Mouse (Mus musculus) kidney, adult 2 months (tissue): ENCODE results near the gene Zfp346. TPM values are rescaled to one million over a fixed set of nuclear protein-coding genes. Genes with fewer than 3 reads are reported as not detected.

Experiments used
- DNase-seq: peaks from one replicate; pipeline ENCODE4 v3.0.0; 2021
- H3K27ac ChIP-seq: fragments of 200-500 bp; 2 replicates; pipeline ENCODE4 v1.5.1; 2012; ENCODE audit warnings: low read depth, low read length, control low read depth, inconsistent platforms; ENCODE audit not compliant: insufficient read depth
- H3K27me3 ChIP-seq: fragments of 200-500 bp; replicated peaks from 2 replicates; pipeline ENCODE4 v1.6.1; 2012; ENCODE audit warnings: mild to moderate bottlenecking, moderate library complexity, low read length, inconsistent platforms; ENCODE audit not compliant: control insufficient read depth, insufficient read depth
- H3K36me3 ChIP-seq: fragments of 200-500 bp; 2 replicates; pipeline ENCODE4 v1.6.1; 2012; ENCODE audit warnings: mild to moderate bottlenecking, moderate library complexity, low read length, inconsistent platforms; ENCODE audit not compliant: control insufficient read depth, insufficient read depth
- H3K4me1 ChIP-seq: fragments of 200-500 bp; 2 replicates; pipeline ENCODE4 v1.6.1; 2011; ENCODE audit warnings: low read length; ENCODE audit not compliant: control insufficient read depth, insufficient read depth
- H3K4me3 ChIP-seq: fragments of 200-500 bp; 2 replicates; pipeline ENCODE4 v1.5.1; 2011; ENCODE audit warnings: mild to moderate bottlenecking, low read depth, low read length, control low read depth; ENCODE audit not compliant: insufficient read depth
- CTCF ChIP-seq: fragments of 200-500 bp; conservative IDR thresholded peaks from 2 replicates; pipeline ENCODE4 v1.5.1; 2011; ENCODE audit warnings: low read depth, mild to moderate bottlenecking, control low read depth, low read length, moderate library complexity, mixed read lengths; ENCODE audit not compliant: insufficient read depth, insufficient read length
- POLR2A ChIP-seq: fragments of 200-500 bp; IDR thresholded peaks from one replicate; pipeline ENCODE4 v1.6.1; 2011; ENCODE audit warnings: low read depth, low read length, control low read depth
- WGBS: fragments of 180-500 bp; shearing (Covaris S2); methylation state at CpG from one replicate; pipeline ENCODE4 v1.1.7; 2018; 5-methylcytosine and 5-hydroxymethylcytosine counted together
- polyA plus RNA-seq: library from polyadenylated mRNA; depleted of rRNA; stranded (reverse); fragments of >200 nt; gene quantifications from 2 replicates; pipeline ENCODE4 v1.2.3, GENCODE M21; 2012

Gene Zfp346
- polyA plus RNA-seq, 1 experiment = 13.7 TPM

DNA sequence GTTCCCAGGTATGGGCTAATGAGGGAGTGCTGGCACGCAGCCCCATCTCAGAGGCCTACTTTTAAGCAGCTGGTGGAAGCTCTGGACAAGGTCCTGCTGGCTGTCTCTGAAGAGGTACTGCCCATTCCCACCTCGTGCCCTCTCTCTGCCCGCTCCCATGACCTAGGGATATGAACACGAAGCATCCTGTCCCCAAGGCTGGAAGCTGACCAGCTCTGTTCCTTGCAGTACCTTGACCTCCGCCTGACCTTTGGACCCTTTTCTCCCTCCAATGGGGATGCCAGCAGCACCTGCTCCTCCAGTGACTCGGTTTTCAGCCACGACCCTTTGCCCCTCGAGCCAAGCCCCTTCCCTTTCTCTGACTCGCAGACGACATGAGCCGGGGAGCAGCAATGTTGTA is 62.7 kb downstream of the Zfp346 start:
- H3K4me1 ChIP-seq = peaks cover 26% of the 10 kb centered on the region
- H3K4me3 ChIP-seq = no peak overlapping the region
- no peaks in the 10 kb centered on the region for H3K36me3 ChIP-seq
- WGBS = 63% methylated on average over 11 of the region's 11 CpGs
- H3K27ac ChIP-seq = peak overlapping the region; percentile 78
- no peaks in the 10 kb centered on the region for H3K27me3 ChIP-seq
- DNase-seq = peak; percentile 80
- TF ChIP-seq POLR2A = no peak
- no peak for TF ChIP-seq CTCF

GRCm38 (mm10) chr13:55168255-55168654 is 63.1 kb downstream of the Zfp346 start:
- peak overlapping the region; percentile 78 for H3K27ac ChIP-seq
- DNase-seq = peak; percentile 86
- TF ChIP-seq CTCF (no peak), POLR2A (no peak)
- no peak overlapping the region for H3K4me3 ChIP-seq
- no peaks in the 10 kb centered on the region for H3K36me3 ChIP-seq
- H3K4me1 ChIP-seq = peaks cover 26% of the 10 kb centered on the region
- 63% methylated on average over 5 of the region's 5 CpGs for WGBS
- no peaks in the 10 kb centered on the region for H3K27me3 ChIP-seq

GRCm38 (mm10) chr13:55168958-55169369 is 63.9 kb downstream of the Zfp346 start:
- WGBS = 43% methylated on average over 13 of the region's 13 CpGs
- DNase-seq = peak; percentile 79
- TF ChIP-seq POLR2A (no peak), CTCF (no peak)
- no peak overlapping the region for H3K4me3 ChIP-seq
- peaks cover 26% of the 10 kb centered on the region for H3K4me1 ChIP-seq
- no peaks in the 10 kb centered on the region for H3K27me3 ChIP-seq
- H3K36me3 ChIP-seq = no peaks in the 10 kb centered on the region
- peak overlapping the region; percentile 55 for H3K27ac ChIP-seq

GRCm38 (mm10) chr13:55171517-55172335 is 66.6 kb downstream of the Zfp346 start:
- peaks cover 26% of the 10 kb centered on the region for H3K4me1 ChIP-seq
- peak overlapping the region; percentile 25; the same call in 1 of the 2 replicates for H3K4me3 ChIP-seq
- 16% methylated on average over 26 of the region's 26 CpGs for WGBS
- 0 out of 2 replicates have a peak overlapping the region, but pooled peaks have one; percentile 10 for H3K27ac ChIP-seq
- no peaks in the 10 kb centered on the region for H3K27me3 ChIP-seq
- no peak for TF ChIP-seq POLR2A
- TF ChIP-seq CTCF = no peak
- no peaks in the 10 kb centered on the region for H3K36me3 ChIP-seq
- peak; percentile 73 for DNase-seq

GRCm38 (mm10) chr13:55172336-55172770 is 67.2 kb downstream of the Zfp346 start:
- Histone ChIP-seq H3K4me3 (no peak overlapping the region), H3K4me1 (peaks cover 26% of the 10 kb centered on the region), H3K27ac (no peak overlapping the region), H3K27me3 (no peaks in the 10 kb centered on the region), H3K36me3 (no peaks in the 10 kb centered on the region)
- no peak for TF ChIP-seq CTCF
- no peak for TF ChIP-seq POLR2A
- no peak for DNase-seq
- 46% methylated on average over 7 of the region's 7 CpGs for WGBS

DNA sequence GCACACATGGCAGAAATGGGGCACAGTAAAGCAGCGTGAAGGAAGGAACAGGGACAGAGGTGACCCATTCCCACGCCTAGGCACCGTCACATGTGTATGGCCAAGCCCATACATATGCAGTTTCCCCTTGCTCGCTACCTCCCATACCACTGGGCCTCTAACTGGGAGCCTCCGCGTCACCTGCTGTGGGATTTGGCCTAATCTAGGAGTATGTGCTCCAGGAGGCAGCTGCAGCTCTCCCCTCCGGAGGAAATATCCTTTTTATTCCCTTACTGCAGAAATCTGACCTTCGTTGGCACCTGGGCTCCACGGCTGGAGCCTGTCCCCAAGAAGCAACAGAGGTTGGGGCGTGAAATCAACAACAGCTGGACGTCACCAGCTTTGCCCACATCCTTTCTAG is 69.2 kb downstream of the Zfp346 start:
- Histone ChIP-seq H3K27ac (no peak overlapping the region), H3K4me3 (no peak overlapping the region), H3K36me3 (no peaks in the 10 kb centered on the region), H3K27me3 (no peaks in the 10 kb centered on the region), H3K4me1 (peaks cover 12% of the 10 kb centered on the region)
- DNase-seq = no peak
- WGBS = 91% methylated on average over 11 of the region's 11 CpGs
- TF ChIP-seq POLR2A = no peak
- TF ChIP-seq CTCF = no peak

- DNase-seq = no peak
- H3K27me3 ChIP-seq = no peaks in the 10 kb centered on the region
- no peak overlapping the region for H3K4me3 ChIP-seq
- 74% methylated on average over 6 of the region's 6 CpGs for WGBS
- H3K4me1 ChIP-seq = peaks cover 11% of the 10 kb centered on the region
- no peaks in the 10 kb centered on the region for H3K36me3 ChIP-seq
- H3K27ac ChIP-seq = no peak overlapping the region
- TF ChIP-seq POLR2A (no peak), CTCF (no peak)
Observed at GRCm38 (mm10) chr13:55176265-55176664, 71.2 kb downstream of the Zfp346 start.
